Mouse (Mus musculus) limb, embryonic 14.5 days (tissue): Measurements from ENCODE around the gene G3bp1. TPM values are rescaled to one million over a fixed set of nuclear protein-coding genes. Genes with fewer than 3 reads are reported as not detected.

Experiments used
- ATAC-seq: fragments of 200-750 bp; cut with Nextera tagmentation; 2 replicates; pipeline ENCODE4 v1.8.0; 2017; ENCODE audit warnings: low read depth, moderate number of reproducible peaks, moderate TSS enrichment; ENCODE audit not compliant: low FRiP score
- DNase-seq: peaks from one replicate; pipeline ENCODE4 v3.0.0-alpha.2; 2015; ENCODE audit warnings: low spot score
- H3K27ac ChIP-seq: fragments of 300-500 bp; sonication (generic); replicated peaks from 2 replicates; pipeline ENCODE4 v1.5.1; 2014; ENCODE audit warnings: low read depth, mild to moderate bottlenecking, low read length, moderate library complexity, mixed read lengths
- H3K27me3 ChIP-seq: fragments of 300-500 bp; sonication (generic); 2 replicates; pipeline ENCODE4 v1.6.1; 2014; ENCODE audit warnings: low read length, mixed read lengths; ENCODE audit not compliant: control insufficient read depth, insufficient read depth
- H3K36me3 ChIP-seq: fragments of 300-500 bp; sonication (generic); 2 replicates; pipeline ENCODE4 v1.6.1; 2014; ENCODE audit warnings: mild to moderate bottlenecking, low read length, moderate library complexity, mixed read lengths; ENCODE audit not compliant: control insufficient read depth, insufficient read depth
- H3K4me1 ChIP-seq: fragments of 300-500 bp; sonication (generic); 2 replicates; pipeline ENCODE4 v1.6.1; 2014; ENCODE audit warnings: antibody characterized with exemption, low read length, mixed read lengths; ENCODE audit not compliant: control insufficient read depth, insufficient read depth
- H3K4me2 ChIP-seq: fragments of 300-500 bp; sonication (generic); replicated peaks from 2 replicates; pipeline ENCODE4 v1.6.1; 2014; ENCODE audit warnings: low read depth, mild to moderate bottlenecking, low read length, moderate library complexity; ENCODE audit not compliant: severe bottlenecking
- H3K4me3 ChIP-seq: fragments of 300-500 bp; sonication (generic); replicated peaks from 2 replicates; pipeline ENCODE4 v1.5.1; 2014; ENCODE audit warnings: low read length
- H3K9ac ChIP-seq: fragments of 300-500 bp; sonication (generic); 2 replicates; pipeline ENCODE4 v1.6.1; 2014; ENCODE audit warnings: mild to moderate bottlenecking, low read depth, low read length, moderate library complexity; ENCODE audit not compliant: severe bottlenecking
- H3K9me3 ChIP-seq: fragments of 300-500 bp; sonication (generic); 2 replicates; pipeline ENCODE4 v1.6.1; 2016; ENCODE audit warnings: low read length; ENCODE audit not compliant: control insufficient read depth
- POLR2A ChIP-seq: fragments of 200-500 bp; IDR thresholded peaks from 2 replicates; pipeline ENCODE4 v1.8.0; 2012; ENCODE audit warnings: inconsistent platforms, mild to moderate bottlenecking, moderate library complexity, borderline replicate concordance; ENCODE audit not compliant: insufficient read depth, insufficient read length; ENCODE audit errors: extremely low read depth
- WGBS: fragments of 180-500 bp; shearing (Covaris S2); extraction: QIAGEN DNeasy Blood & Tissue Kit; methylation state at CpG from one replicate; pipeline ENCODE4 v1.1.7; 2014; 5-methylcytosine and 5-hydroxymethylcytosine counted together
- polyA plus RNA-seq, 2 experiments: library from polyadenylated mRNA; depleted of rRNA in 1 of 2; stranded (reverse) in 1 of 2; unstranded in 1 of 2; fragments of >200 nt; fragmentation: Nextera tagmentation in 1 of 2; extraction: Ambion mirVana in 1 of 2; gene quantifications; 2 replicates each; pipeline versions ENCODE4 v1.2.1 to v1.2.3; 2012 to 2014

The G3bp1 gene
- polyA plus RNA-seq (2012; rRNA removed) (77.7 and 79.0 TPM in 2 replicates), polyA plus RNA-seq (2014; fragmentation: Nextera tagmentation; extraction: Ambion mirVana) (170 and 171 TPM in 2 replicates)

DNA sequence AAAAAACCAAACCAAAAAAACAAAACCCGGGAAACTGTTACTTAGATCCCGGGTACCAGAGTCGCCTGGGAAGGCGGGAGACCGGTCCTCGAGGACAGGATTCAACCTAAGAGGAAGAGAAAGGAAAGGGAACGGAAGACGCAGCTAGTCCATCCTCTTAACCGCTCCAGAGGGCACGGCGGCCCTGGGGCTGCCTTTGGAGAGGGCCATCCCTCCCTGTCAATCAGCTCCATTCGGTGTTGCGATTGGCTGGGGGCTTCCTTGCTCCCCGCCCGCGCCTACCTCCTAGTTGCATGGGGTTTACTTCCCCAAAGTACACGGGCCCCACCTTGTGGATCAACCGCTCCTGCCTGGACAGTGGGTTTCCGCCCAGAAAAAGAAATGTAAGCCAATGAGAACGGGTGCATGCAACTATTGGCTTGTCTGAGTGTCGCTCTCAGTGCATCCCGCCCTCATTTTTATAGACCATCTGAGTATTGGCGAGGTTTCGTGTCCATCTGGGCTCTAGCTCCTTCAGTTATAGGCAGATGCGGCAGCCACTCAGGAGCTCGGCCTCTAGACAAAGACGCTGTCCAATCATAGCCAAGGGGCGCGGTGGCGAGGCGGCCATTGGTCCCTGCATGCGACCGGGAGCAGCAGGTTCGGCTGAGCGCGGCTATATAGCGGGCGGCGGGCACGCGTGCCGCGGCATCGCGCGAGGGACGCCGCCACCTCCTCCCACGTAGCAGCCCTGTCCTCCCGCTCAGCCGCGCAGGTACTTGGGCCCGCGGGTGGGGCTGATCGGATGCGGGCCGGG, at the start of gene G3bp1:
TSS of gene G3bp1 (plus strand) at position 638 of the 796 bp plus-strand sequence.
- peak within 1 kb of the TSS; percentile 86 for H3K27ac ChIP-seq
- peak within 1 kb of the TSS; percentile 99 for H3K4me3 ChIP-seq
- ATAC-seq = peak; percentile 96
- peak; percentile 100 for DNase-seq
- WGBS = 0% methylated on average over 37 of the region's 57 CpGs
- peaks cover 9% of the 10 kb centered on the region; the same call in 1 of the 2 replicates for H3K36me3 ChIP-seq
- H3K4me2 ChIP-seq = peak within 1 kb of the TSS; percentile 72
- peak; percentile 99 for TF ChIP-seq POLR2A
- peak within 1 kb of the TSS; percentile 96 for H3K9ac ChIP-seq
- no peaks in the 10 kb centered on the region for H3K27me3 ChIP-seq
- peaks cover 14% of the 10 kb centered on the region for H3K4me1 ChIP-seq
- H3K9me3 ChIP-seq = no peaks in the 10 kb centered on the region

DNA sequence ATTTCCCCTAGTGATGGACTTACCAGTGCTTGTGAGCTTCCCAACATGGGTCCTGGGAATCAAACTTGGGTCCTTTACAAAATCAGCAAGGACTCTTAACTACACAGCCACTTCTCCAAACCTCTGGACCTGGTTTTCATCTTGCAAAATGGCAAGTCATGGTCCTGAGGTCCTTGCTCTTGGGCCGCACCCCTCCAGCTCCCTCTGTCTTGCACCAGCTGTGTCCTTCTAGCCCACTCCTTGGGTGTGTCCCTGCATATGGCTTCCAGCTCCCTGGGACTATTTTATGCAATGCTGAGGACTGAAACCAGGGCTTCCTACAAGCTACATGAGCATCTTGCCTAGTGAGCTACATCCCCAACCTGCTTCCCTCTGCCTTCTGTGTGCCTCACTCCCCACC, 46.5 kb upstream of the G3bp1 start, which contains the start of gene Sparc:
TSS of gene Sparc (minus strand) at position 206 of the 400 bp plus-strand sequence.
- Histone ChIP-seq H3K4me1 (peaks cover 27% of the 10 kb centered on the region), H3K36me3 (no peaks in the 10 kb centered on the region), H3K9ac (no peak within 1 kb of the TSS)

DNA sequence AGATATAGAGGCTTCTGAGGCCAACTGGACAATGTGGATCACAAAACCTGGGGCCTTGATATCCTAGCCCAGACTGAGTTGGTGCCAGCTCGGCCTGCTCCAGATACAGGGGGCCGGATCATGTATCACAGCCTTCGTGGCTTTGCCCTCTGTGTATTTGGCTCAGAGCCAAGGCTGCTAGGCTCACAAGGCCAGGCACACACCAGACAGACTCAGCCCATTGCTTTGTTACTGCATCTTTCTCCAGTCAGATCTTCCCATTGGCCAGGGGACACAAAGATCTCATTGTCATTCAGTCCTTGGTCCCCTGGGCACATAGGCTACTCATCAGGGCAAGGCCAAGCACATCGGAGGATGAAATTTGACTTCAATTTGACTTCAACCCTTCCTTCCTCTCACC, 45.7 kb upstream of the G3bp1 start:
- TF ChIP-seq POLR2A = no peak
- H3K4me1 ChIP-seq = peaks cover 32% of the 10 kb centered on the region

More for the DNA sequence above, 46.5 kb upstream of the G3bp1 start, which contains the start of gene Sparc:
- 100% methylated on average over 1 of the region's 1 CpGs for WGBS
- no peak for ATAC-seq
- no peak for TF ChIP-seq POLR2A
- no peak for DNase-seq
- Histone ChIP-seq H3K9me3 (no peaks in the 10 kb centered on the region), H3K4me2 (no peak within 1 kb of the TSS), H3K4me3 (no peak within 1 kb of the TSS), H3K27me3 (no peaks in the 10 kb centered on the region), H3K27ac (peak within 1 kb of the TSS; percentile 8; the same call in 1 of the 2 replicates)

DNA sequence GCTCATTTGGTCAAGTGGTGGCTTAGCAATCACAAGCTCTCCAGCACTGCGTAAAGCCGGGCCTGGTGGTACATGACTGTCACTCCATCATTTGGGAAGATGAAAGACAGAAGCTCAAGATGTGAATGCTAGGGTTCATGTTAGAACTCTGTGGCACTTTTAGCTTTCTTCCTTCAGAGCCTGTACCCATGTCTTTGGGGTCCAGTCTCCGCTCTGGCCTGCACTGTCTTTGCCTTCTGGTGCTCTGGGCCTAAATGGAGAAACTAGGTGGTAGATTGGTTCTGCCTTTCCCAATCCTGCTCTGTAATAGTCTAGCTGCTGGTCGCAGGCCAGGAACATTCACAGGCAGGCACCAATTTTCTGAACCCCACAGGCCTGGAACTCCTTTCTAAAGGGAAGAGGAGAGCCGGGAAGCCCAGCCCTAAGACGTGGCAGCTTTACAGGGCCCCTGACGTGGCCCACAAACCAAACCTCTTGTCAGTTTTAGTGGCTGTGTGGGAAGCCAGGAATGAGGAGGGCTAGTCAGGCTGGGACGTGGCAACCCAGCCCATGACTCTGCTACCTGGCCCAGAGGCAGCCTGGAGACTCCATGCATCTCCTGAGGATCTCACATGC, 44.6 kb upstream of the G3bp1 start:
- Histone ChIP-seq H3K4me1 (peaks cover 34% of the 10 kb centered on the region), H3K36me3 (no peaks in the 10 kb centered on the region), H3K4me2 (no peak overlapping the region), H3K27ac (peak overlapping the region; percentile 77), H3K9me3 (no peaks in the 10 kb centered on the region), H3K27me3 (no peaks in the 10 kb centered on the region), H3K4me3 (no peak overlapping the region), H3K9ac (no peak overlapping the region)
- 65% methylated on average over 8 of the region's 8 CpGs for WGBS
- ATAC-seq (no peak), DNase-seq (peak; percentile 12)
- no peak for TF ChIP-seq POLR2A

More for the DNA sequence above, 45.7 kb upstream of the G3bp1 start:
- Histone ChIP-seq H3K36me3 (no peaks in the 10 kb centered on the region), H3K4me3 (no peak overlapping the region), H3K9me3 (no peaks in the 10 kb centered on the region), H3K9ac (no peak overlapping the region), H3K27me3 (no peaks in the 10 kb centered on the region), H3K27ac (peak overlapping the region; percentile 8; the same call in 1 of the 2 replicates), H3K4me2 (no peak overlapping the region)
- DNase-seq (peak; percentile 61), ATAC-seq (peak; percentile 27; the same call in 1 of the 2 replicates)
- WGBS = 20% methylated on average over 4 of the region's 4 CpGs
